Mouse (Mus musculus) embryonic fibroblast, embryonic 13.5 days (primary cell): ENCODE results near the gene Gm12394.
"Not testable (repeated sequence)": the region's sequence is repeated elsewhere in the genome, so short reads cannot be mapped to it uniquely, and the experiment has no call there.

Experiments
- CTCF ChIP-seq: IDR thresholded peaks from 2 replicates; pipeline ENCODE4 v1.5.1; 2011; ENCODE audit warnings: mild to moderate bottlenecking, control low read depth, low read length, moderate library complexity, borderline replicate concordance; ENCODE audit not compliant: insufficient read depth
- POLR2A ChIP-seq: IDR thresholded peaks from 2 replicates; pipeline ENCODE4 v1.6.1; 2011; ENCODE audit warnings: low read depth, mild to moderate bottlenecking, control low read depth, low read length, moderate library complexity

DNA sequence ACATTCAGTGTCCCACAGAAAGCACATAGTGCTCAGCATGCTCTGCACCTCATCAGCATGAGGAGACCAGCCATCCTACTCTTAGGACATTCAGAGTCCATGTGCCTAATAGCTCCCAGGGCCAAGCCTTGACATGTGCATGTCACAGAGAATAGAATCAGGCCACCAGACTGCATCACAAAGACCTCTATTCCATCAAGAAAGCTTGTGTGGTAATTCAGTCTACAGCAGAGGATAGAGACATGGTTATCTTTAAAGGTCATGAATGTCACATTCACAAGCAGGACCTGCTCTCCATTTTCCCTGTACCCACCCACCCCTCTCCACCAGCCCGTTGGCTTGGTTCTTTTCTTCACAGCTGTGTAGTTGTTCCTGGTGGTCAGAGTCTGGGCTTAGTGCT lies 2.8 kb downstream of the Gm12394 start, which contains the start of gene Fam205a1:
- not testable (repeated sequence) for TF ChIP-seq POLR2A, CTCF
